Mouse (Mus musculus): ENCODE results near the gene Jmjd7. TPM values are rescaled to one million over a fixed set of nuclear protein-coding genes. Genes with fewer than 3 reads are reported as not detected.

Gene Jmjd7
- polyA plus RNA-seq, 1 experiment = 5.9 TPM

DNA sequence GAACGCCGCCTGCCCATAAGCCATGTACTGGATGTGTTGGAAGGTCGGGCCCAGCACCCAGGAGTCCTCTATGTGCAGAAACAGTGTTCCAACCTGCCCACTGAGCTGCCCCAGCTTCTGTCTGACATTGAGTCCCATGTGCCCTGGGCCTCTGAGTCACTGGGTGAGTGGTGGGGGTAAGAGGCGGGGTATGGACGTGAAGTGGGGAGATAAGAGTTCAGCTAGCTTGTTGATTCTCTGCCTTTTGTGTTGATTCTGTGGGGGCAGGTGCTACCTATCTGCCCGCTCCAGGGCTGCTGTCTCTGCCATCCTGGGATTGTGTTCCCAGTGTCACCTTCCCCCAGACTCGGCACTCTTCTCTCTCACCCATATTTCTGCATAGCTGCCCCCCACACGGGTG, 3.1 kb downstream of the Jmjd7 start:
- TF ChIP-seq POLR2A (IDR thresholded peaks at IDR 0.05; ENCODE audit: low read depth, low read length) (no peak), CTCF (IDR thresholded peaks at IDR 0.05; ENCODE audit: extremely low read depth, insufficient read depth, insufficient read length, insufficient replicate concordance) (no peak)
- Histone ChIP-seq H3K4me1 (ENCODE audit: control insufficient read depth, insufficient read depth, insufficient read length) (peaks cover 10% of the 10 kb centered on the region), H3K27me3 (ENCODE audit: control insufficient read depth, insufficient read depth, low read length) (no peaks in the 10 kb centered on the region), H3K4me3 (ENCODE audit: extremely low read depth, insufficient read depth, insufficient read length) (no peak overlapping the region), H3K27ac (ENCODE audit: insufficient read depth, low read length) (no peak overlapping the region), H3K36me3 (ENCODE audit: control insufficient read depth, insufficient read depth, low read length) (peaks cover 4% of the 10 kb centered on the region)
- 90% methylated on average over 8 of the region's 8 CpGs for WGBS
- no peak for DNase-seq (ENCODE audit: low read depth in 1 of 2, low spot score in 2 of 2)

DNA sequence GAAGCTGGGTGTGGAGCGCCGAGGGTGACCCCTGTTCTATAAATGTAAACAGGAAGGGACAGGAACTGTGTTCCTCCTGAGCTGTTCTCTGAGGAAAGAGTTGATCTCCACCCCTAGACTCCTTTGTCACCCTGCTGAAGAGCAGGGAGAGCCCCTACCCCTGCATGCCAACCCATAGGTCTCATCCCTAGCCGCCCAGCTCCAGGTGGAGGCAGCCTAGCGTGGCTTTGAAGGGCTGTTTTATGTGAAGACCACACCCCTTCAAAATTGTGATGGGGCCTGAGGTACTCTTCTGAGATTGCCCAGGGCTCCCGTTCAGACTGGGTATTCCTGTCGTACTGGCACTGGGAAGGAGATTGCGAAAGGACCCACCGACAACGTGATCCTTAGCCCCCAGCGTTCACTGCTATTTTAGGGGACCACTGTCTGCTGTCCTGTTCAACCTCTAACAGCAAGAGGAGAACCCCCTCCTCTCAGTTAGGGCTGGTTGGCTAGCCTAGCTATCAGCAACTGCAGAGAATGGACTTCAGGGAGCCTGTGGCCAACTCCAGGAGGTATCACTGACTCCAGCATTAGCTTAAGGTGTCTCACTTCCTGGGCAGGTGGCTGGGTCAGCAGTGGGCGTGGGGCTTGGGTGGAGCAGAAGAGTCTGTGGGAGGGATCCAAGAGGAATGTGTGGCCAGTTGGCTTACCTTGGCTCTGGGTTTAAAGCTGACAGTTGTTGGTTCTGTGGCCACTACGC, 5.6 kb downstream of the Jmjd7 start, which contains the start of gene Pla2g4b:
Gene Pla2g4b, plus strand, starts transcription at position 692 of the 742 bp plus-strand sequence.
- TF ChIP-seq POLR2A (IDR thresholded peaks at IDR 0.05; ENCODE audit: low read depth, low read length) (no peak), CTCF (IDR thresholded peaks at IDR 0.05; ENCODE audit: extremely low read depth, insufficient read depth, insufficient read length, insufficient replicate concordance) (no peak)
- Histone ChIP-seq H3K4me1 (ENCODE audit: control insufficient read depth, insufficient read depth, insufficient read length) (peaks cover 4% of the 10 kb centered on the region; the same call in 1 of the 2 replicates), H3K27ac (ENCODE audit: insufficient read depth, low read length) (no peak within 1 kb of the TSS), H3K36me3 (ENCODE audit: control insufficient read depth, insufficient read depth, low read length) (peaks cover 8% of the 10 kb centered on the region), H3K4me3 (ENCODE audit: extremely low read depth, insufficient read depth, insufficient read length) (no peak within 1 kb of the TSS), H3K27me3 (ENCODE audit: control insufficient read depth, insufficient read depth, low read length) (no peaks in the 10 kb centered on the region)
- DNase-seq (ENCODE audit: low read depth in 1 of 2, low spot score in 2 of 2) = no peak
- WGBS = 90% methylated on average over 12 of the region's 12 CpGs

DNA sequence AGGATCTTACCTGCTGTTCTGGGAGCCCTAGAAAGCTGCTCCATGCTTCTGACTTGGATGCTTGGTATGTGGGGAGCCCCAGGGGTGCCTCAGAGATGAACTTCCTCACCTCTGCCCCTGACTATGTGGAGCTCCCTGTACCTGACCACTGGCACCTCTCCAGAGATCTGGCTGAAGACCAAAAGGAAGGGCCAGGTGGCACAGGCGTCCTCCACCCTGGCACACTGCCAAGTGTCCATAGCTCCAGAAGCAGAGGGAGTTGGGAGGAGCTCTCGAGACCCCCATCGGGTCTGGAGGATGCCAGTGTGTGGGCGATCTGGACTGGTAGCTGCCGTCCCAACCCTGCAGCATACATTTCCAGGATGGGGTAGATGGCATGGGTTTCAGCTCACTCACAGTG, 6.4 kb downstream of the Jmjd7 start:
- Histone ChIP-seq H3K4me1 (ENCODE audit: control insufficient read depth, insufficient read depth, insufficient read length) (no peaks in the 10 kb centered on the region), H3K27me3 (ENCODE audit: control insufficient read depth, insufficient read depth, low read length) (no peaks in the 10 kb centered on the region), H3K27ac (ENCODE audit: insufficient read depth, low read length) (no peak overlapping the region), H3K36me3 (ENCODE audit: control insufficient read depth, insufficient read depth, low read length) (peaks cover 8% of the 10 kb centered on the region), H3K4me3 (ENCODE audit: extremely low read depth, insufficient read depth, insufficient read length) (no peak overlapping the region)
- TF ChIP-seq CTCF (IDR thresholded peaks at IDR 0.05; ENCODE audit: extremely low read depth, insufficient read depth, insufficient read length, insufficient replicate concordance) (no peak), POLR2A (IDR thresholded peaks at IDR 0.05; ENCODE audit: low read depth, low read length) (no peak)
- 92% methylated on average over 5 of the region's 5 CpGs for WGBS
- DNase-seq (ENCODE audit: low read depth in 1 of 2, low spot score in 2 of 2) = no peak

DNA sequence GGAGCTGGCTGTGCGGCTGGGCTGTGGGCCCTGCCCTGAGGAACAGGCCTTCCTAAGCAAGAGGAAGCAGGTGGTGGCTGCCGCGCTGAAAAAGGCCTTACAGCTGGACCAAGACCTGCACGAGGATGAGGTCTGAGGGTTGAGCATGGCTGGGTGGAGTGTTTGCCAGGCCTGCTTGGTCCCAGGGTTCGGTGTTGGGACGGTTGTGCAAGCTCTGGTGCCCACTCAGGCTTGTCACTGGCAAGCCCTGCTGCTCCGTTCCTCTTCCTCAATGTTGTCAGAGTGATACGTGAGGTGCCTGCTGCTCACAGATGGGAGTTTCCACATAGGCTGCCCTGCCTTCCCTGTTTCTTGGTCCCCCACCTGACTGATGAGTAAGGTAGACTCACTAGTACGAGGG, 10.5 kb downstream of the Jmjd7 start:
- TF ChIP-seq CTCF (IDR thresholded peaks at IDR 0.05; ENCODE audit: extremely low read depth, insufficient read depth, insufficient read length, insufficient replicate concordance) = no peak
- no peak for TF ChIP-seq POLR2A (IDR thresholded peaks at IDR 0.05; ENCODE audit: low read depth, low read length)
- H3K4me1 ChIP-seq (ENCODE audit: control insufficient read depth, insufficient read depth, insufficient read length) = no peaks in the 10 kb centered on the region
- no peak for DNase-seq (ENCODE audit: low read depth in 1 of 2, low spot score in 2 of 2)
- no peaks in the 10 kb centered on the region for H3K27me3 ChIP-seq (ENCODE audit: control insufficient read depth, insufficient read depth, low read length)
- no peak overlapping the region for H3K27ac ChIP-seq (ENCODE audit: insufficient read depth, low read length)
- H3K4me3 ChIP-seq (ENCODE audit: extremely low read depth, insufficient read depth, insufficient read length) = no peak overlapping the region
- 40% methylated on average over 9 of the region's 9 CpGs for WGBS
- peaks cover 12% of the 10 kb centered on the region; the same call in 1 of the 2 replicates for H3K36me3 ChIP-seq (ENCODE audit: control insufficient read depth, insufficient read depth, low read length)

DNA sequence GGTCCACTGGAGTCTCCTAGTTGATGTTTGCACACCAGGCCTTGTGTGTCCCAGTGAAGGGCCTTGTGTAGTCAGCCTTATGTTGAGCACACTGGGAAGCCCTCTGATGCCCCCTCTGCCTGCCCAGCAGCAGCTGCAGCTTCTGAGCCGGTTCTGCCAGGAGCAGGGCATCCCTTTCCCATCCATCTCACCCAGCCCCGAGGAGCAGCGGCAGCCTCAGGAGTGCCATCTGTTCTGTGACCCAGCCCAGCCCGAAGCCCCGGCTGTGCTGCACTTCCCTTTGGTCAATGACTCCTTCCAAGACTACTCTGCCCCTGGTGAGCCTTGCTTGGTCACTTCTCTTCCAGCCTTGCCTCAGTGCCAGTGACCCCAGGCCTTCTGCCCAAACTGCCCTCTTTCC, 13.7 kb downstream of the Jmjd7 start:
- no peak for TF ChIP-seq POLR2A (IDR thresholded peaks at IDR 0.05; ENCODE audit: low read depth, low read length)
- no peak for TF ChIP-seq CTCF (IDR thresholded peaks at IDR 0.05; ENCODE audit: extremely low read depth, insufficient read depth, insufficient read length, insufficient replicate concordance)
- no peak for DNase-seq (ENCODE audit: low read depth in 1 of 2, low spot score in 2 of 2)
- no peak overlapping the region for H3K27ac ChIP-seq (ENCODE audit: insufficient read depth, low read length)
- no peaks in the 10 kb centered on the region for H3K27me3 ChIP-seq (ENCODE audit: control insufficient read depth, insufficient read depth, low read length)
- 94% methylated on average over 5 of the region's 5 CpGs for WGBS
- H3K4me1 ChIP-seq (ENCODE audit: control insufficient read depth, insufficient read depth, insufficient read length) = no peaks in the 10 kb centered on the region
- H3K4me3 ChIP-seq (ENCODE audit: extremely low read depth, insufficient read depth, insufficient read length) = no peak overlapping the region
- H3K36me3 ChIP-seq (ENCODE audit: control insufficient read depth, insufficient read depth, low read length) = peaks cover 10% of the 10 kb centered on the region; the same call in 1 of the 2 replicates

DNA sequence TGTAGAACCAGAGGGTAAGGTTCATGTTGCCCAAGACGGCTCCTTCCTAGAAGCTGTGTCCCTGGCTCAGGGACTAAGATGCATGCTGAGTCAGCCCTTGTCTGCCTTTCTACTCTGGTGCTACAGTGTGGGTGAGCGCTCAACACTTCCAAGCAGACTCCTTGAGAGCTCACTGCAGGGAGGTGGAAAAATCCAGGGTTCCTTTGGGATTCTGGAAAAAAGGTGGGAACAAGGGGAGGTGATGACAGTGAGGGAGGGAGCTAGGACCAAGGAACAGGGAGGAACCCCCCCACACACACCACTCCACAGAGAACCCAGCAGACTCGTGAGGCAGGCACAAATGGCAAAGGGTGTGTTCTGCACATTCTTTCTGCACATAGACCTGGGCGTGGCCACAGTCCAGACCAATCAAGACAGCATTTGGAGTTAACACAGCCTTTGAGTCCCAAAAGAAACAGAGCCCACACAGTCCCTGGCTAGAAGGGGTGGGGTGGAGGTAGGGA, 16.9 kb downstream of the Jmjd7 start:
- Histone ChIP-seq H3K27me3 (ENCODE audit: control insufficient read depth, insufficient read depth, low read length) (no peaks in the 10 kb centered on the region), H3K4me3 (ENCODE audit: extremely low read depth, insufficient read depth, insufficient read length) (no peak overlapping the region), H3K36me3 (ENCODE audit: control insufficient read depth, insufficient read depth, low read length) (peaks cover 8% of the 10 kb centered on the region; the same call in 1 of the 2 replicates), H3K27ac (ENCODE audit: insufficient read depth, low read length) (no peak overlapping the region), H3K4me1 (ENCODE audit: control insufficient read depth, insufficient read depth, insufficient read length) (no peaks in the 10 kb centered on the region)
- no peak for TF ChIP-seq CTCF (IDR thresholded peaks at IDR 0.05; ENCODE audit: extremely low read depth, insufficient read depth, insufficient read length, insufficient replicate concordance)
- TF ChIP-seq POLR2A (IDR thresholded peaks at IDR 0.05; ENCODE audit: low read depth, low read length) = no peak
- no peak for DNase-seq (ENCODE audit: low read depth in 1 of 2, low spot score in 2 of 2)
- 76% methylated on average over 4 of the region's 4 CpGs for WGBS

DNA sequence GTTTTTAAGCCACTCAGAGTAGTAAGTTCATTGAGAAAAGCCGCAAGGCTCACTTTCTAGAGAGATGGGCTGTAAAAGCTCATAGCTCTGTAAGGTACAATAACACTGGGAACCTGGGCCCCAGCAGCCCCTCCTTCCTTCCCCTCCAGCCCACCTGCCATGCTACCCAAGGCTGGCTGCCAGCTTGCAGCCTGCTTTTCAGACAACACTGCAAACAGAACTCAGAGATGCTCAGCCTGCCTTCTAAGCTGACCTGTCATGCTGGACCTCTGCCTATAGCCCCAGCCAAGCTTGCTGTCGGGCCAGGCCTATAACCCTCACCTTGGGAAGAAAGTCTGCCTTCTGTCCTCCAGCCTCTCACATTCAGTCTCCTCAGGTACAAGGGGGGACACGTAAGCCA, 17.4 kb downstream of the Jmjd7 start:
- Histone ChIP-seq H3K27ac (ENCODE audit: insufficient read depth, low read length) (no peak overlapping the region), H3K27me3 (ENCODE audit: control insufficient read depth, insufficient read depth, low read length) (no peaks in the 10 kb centered on the region), H3K4me3 (ENCODE audit: extremely low read depth, insufficient read depth, insufficient read length) (no peak overlapping the region), H3K36me3 (ENCODE audit: control insufficient read depth, insufficient read depth, low read length) (peaks cover 8% of the 10 kb centered on the region; the same call in 1 of the 2 replicates), H3K4me1 (ENCODE audit: control insufficient read depth, insufficient read depth, insufficient read length) (no peaks in the 10 kb centered on the region)
- DNase-seq (ENCODE audit: low read depth in 1 of 2, low spot score in 2 of 2) = no peak
- WGBS = 85% methylated on average over 3 of the region's 3 CpGs
- TF ChIP-seq CTCF (IDR thresholded peaks at IDR 0.05; ENCODE audit: extremely low read depth, insufficient read depth, insufficient read length, insufficient replicate concordance) (no peak), POLR2A (IDR thresholded peaks at IDR 0.05; ENCODE audit: low read depth, low read length) (no peak)

Data from spleen, adult 2 months (tissue).